8 mouse cellular contexts compared by ENCODE assay signal in the genomic region with DNA sequence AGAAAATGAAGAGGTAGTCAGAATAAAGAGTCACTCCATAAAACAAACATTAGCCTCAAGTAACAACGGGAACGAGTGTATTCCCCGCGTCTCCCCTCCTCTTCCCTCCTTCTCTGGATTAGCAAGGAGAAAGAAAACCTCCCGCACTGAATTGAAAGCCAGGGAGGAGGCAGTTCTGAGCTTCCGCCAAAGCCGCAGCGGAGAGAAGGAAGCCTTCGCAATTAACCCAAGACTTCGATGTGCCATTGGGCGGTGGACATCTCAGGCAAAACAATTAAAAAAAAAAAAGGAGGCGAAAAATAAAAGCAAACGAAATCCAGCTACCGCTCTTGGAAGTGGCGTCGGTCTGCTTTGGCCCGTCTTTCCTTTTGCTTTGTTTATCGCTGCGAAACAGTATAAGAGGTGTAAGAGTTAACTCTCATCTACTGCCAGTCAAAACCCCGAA. TPM values are rescaled to one million over a fixed set of nuclear protein-coding genes. Genes with fewer than 3 reads are reported as not detected.
DNase-seq lines count a peak whose midpoint lies in the region; ATAC-seq and TF ChIP-seq lines count a peak whose summit lies in the region.

No protein-coding gene starts in this region.

- peak; percentile 94 for DNase-seq in heart, adult 11 months
- no peak for DNase-seq in heart, postnatal 25 days (ENCODE audit: low spot score)
- DNase-seq in heart, embryonic 10.5 days (ENCODE audit: low spot score) = no peak
- no peak for DNase-seq in kidney, postnatal 0 days (ENCODE audit: low spot score)
- DNase-seq in ovary, postnatal 14 days (ENCODE audit: low spot score) = no peak
- no peak for DNase-seq in left cerebral cortex, adult 8-10 months (ENCODE audit: low spot score in 2 of 2)
- DNase-seq in layer of hippocampus, adult 8-10 months (ENCODE audit: low spot score in 2 of 2) = no peak

- H3K9me3 ChIP-seq in heart, embryonic 10.5 days = no peaks in the 10 kb centered on the region
- no peaks in the 10 kb centered on the region for H3K9me3 ChIP-seq in kidney, postnatal 0 days (replicated peaks; ENCODE audit: low read length)

- H3K36me3 ChIP-seq in heart, embryonic 10.5 days = no peaks in the 10 kb centered on the region
- no peaks in the 10 kb centered on the region for H3K36me3 ChIP-seq in kidney, postnatal 0 days (ENCODE audit: insufficient read depth, low read length)

- peak overlapping the region; percentile 63 for H3K9ac ChIP-seq in kidney, postnatal 0 days (ENCODE audit: low read depth, low read length)

- ATAC-seq in kidney, postnatal 0 days (replicated peaks; ENCODE audit: low FRiP score, low read depth) = no peak
- ATAC-seq in megakaryocyte, adult 5-6 weeks (ENCODE audit: poor library complexity, severe bottlenecking) = 0 out of 2 replicates have a peak, but pooled peaks have one; percentile 16

- peak overlapping the region; percentile 72 for H3K4me2 ChIP-seq in kidney, postnatal 0 days (ENCODE audit: low read length)

- H3K4me1 ChIP-seq in heart, embryonic 10.5 days = peaks cover 18% of the 10 kb centered on the region
- peaks cover 16% of the 10 kb centered on the region; the same call in 1 of the 2 replicates for H3K4me1 ChIP-seq in kidney, postnatal 0 days (replicated peaks; ENCODE audit: insufficient read depth, low read length)

- WGBS in heart, embryonic 10.5 days = under 1% methylated on average over 20 of the region's 20 CpGs
- 2% methylated on average over 20 of the region's 20 CpGs for WGBS in kidney, postnatal 0 days

- intact Hi-C loops in heart, postnatal 25 days (cut with DNase I) = loop anchor here (2.0 kb wide), 1 partner anchor 16 kb away; no protein-coding TSS in a partner anchor

- TF ChIP-seq CTCF in kidney, postnatal 0 days (IDR thresholded peaks at IDR 0.05; ENCODE audit: low read depth) = no peak

- peak overlapping the region; percentile 60 for H3K4me3 ChIP-seq in heart, embryonic 10.5 days
- peak overlapping the region; percentile 45 for H3K4me3 ChIP-seq in kidney, postnatal 0 days (replicated peaks; ENCODE audit: low read depth, low read length)

- peak overlapping the region; percentile 91 for H3K27ac ChIP-seq in heart, embryonic 10.5 days
- H3K27ac ChIP-seq in kidney, postnatal 0 days = peak overlapping the region; percentile 81

- peaks cover 95% of the 10 kb centered on the region for H3K27me3 ChIP-seq in heart, embryonic 10.5 days (ENCODE audit: insufficient read depth, poor library complexity, severe bottlenecking)
- H3K27me3 ChIP-seq in kidney, postnatal 0 days (ENCODE audit: insufficient read depth, low read length) = peaks cover 81% of the 10 kb centered on the region

RNA-seq across cellular contexts. Expression of a gene that starts 2.1 kb away (rescaled TPM):
- 1 to 10 TPM; 3.7 to 4.0 TPM for total RNA-seq in heart, postnatal 25 days (2021)
- polyA plus RNA-seq in heart, embryonic 10.5 days (2016; fragmentation: Nextera tagmentation; extraction: Ambion mirVana) = 6.7 and 8.3 TPM in 2 replicates
- 1.0 and 1.1 TPM in 2 replicates for polyA plus RNA-seq in kidney, postnatal 0 days (2015; fragmentation: Nextera tagmentation; extraction: Ambion mirVana)
- 2.2 and 3.8 TPM in 2 replicates for total RNA-seq in megakaryocyte, adult 5-6 weeks (2015)
- 1.8 and 2.6 TPM in 2 replicates for total RNA-seq in megakaryocyte, adult 5-6 weeks (2017)
- total RNA-seq in left cerebral cortex, adult 8-10 months (2022) = 1 to 10 TPM; 1.2 to 2.1 (median 1.9) TPM
- 1 to 10 TPM; 1.1 to 2.6 (median 1.7) TPM for total RNA-seq in layer of hippocampus, adult 8-10 months (2022)

RNA-seq across cellular contexts. Expression of a gene that starts 30.2 kb away (rescaled TPM):
- total RNA-seq in heart, postnatal 25 days (2021) = 1 to 10 TPM in 1 of 2 experiments, not detected in 1; 1.0 TPM
- polyA plus RNA-seq in heart, embryonic 10.5 days (2016; fragmentation: Nextera tagmentation; extraction: Ambion mirVana) = 19.5 and 29.4 TPM in 2 replicates
- 681 and 685 TPM in 2 replicates for polyA plus RNA-seq in kidney, postnatal 0 days (2015; fragmentation: Nextera tagmentation; extraction: Ambion mirVana)
- total RNA-seq in megakaryocyte, adult 5-6 weeks (2015) = 1.5 and 2.8 TPM in 2 replicates
- total RNA-seq in megakaryocyte, adult 5-6 weeks (2017) = 0.33 and 0.53 TPM in 2 replicates
- 1 to 10 TPM in 2 of 4 experiments, under 1 TPM in 1, not detected in 1; 0.63 to 1.2 (median 1.1) TPM for total RNA-seq in left cerebral cortex, adult 8-10 months (2022)
- 1 to 10 TPM in 1 of 4 experiments, under 1 TPM in 3; 0.54 to 1.5 (median 0.74) TPM for total RNA-seq in layer of hippocampus, adult 8-10 months (2022)

RNA-seq across cellular contexts. Expression of a gene that starts 58.4 kb away (rescaled TPM):
- under 1 TPM; 0.16 to 0.22 TPM for total RNA-seq in heart, postnatal 25 days (2021)
- polyA plus RNA-seq in heart, embryonic 10.5 days (2016; fragmentation: Nextera tagmentation; extraction: Ambion mirVana) = 13.0 and 13.5 TPM in 2 replicates
- 4.8 and 5.1 TPM in 2 replicates for polyA plus RNA-seq in kidney, postnatal 0 days (2015; fragmentation: Nextera tagmentation; extraction: Ambion mirVana)
- 36.2 and 37.6 TPM in 2 replicates for total RNA-seq in megakaryocyte, adult 5-6 weeks (2015)
- total RNA-seq in megakaryocyte, adult 5-6 weeks (2017) = 13.9 and 16.7 TPM in 2 replicates
- 1 to 10 TPM in 2 of 4 experiments, under 1 TPM in 2; 0.43 to 1.5 (median 0.85) TPM for total RNA-seq in left cerebral cortex, adult 8-10 months (2022)
- total RNA-seq in layer of hippocampus, adult 8-10 months (2022) = under 1 TPM in 3 of 4 experiments, not detected in 1; 0.12 to 0.54 (median 0.20) TPM

Comparison
In these comparisons a context has a peak if more than half of its experiments do, and no peak if none do; other contexts are left out.
1. RNA of a gene that starts 58.4 kb away (total RNA-seq): 13.9 to 37.6 TPM in megakaryocyte, adult 5-6 weeks; 0.43 to 1.5 TPM in left cerebral cortex, adult 8-10 months, 0.16 to 0.22 TPM in heart, postnatal 25 days and 0.12 to 0.54 TPM in layer of hippocampus, adult 8-10 months; every median in the first group is over 4 times any median in the second.